Mouse (Mus musculus) heart, adult 2 months (tissue): ENCODE results near the gene Gm44511. TPM values are rescaled to one million over a fixed set of nuclear protein-coding genes. Genes with fewer than 3 reads are reported as not detected.
"Not testable (repeated sequence)": the region's sequence is repeated elsewhere in the genome, so short reads cannot be mapped to it uniquely, and the experiment has no call there.

ENCODE experiments used
- DNase-seq, 2 experiments: peaks; one replicate each; pipeline ENCODE4 v3.0.0; 2021
- H3K27ac ChIP-seq: fragments of 200-600 bp; 2 replicates; pipeline ENCODE4 v1.8.1; 2022
- H3K27me3 ChIP-seq: fragments of 200-500 bp; 2 replicates; pipeline ENCODE4 v1.6.1; 2012; ENCODE audit warnings: mild to moderate bottlenecking, low read length, inconsistent platforms, mixed read lengths; ENCODE audit not compliant: control insufficient read depth, insufficient read depth
- H3K36me3 ChIP-seq: fragments of 200-500 bp; 2 replicates; pipeline ENCODE4 v1.6.1; 2012; ENCODE audit warnings: low read length, inconsistent platforms; ENCODE audit not compliant: control insufficient read depth, insufficient read depth
- H3K4me1 ChIP-seq: fragments of 200-500 bp; 2 replicates; pipeline ENCODE4 v1.6.1; 2011; ENCODE audit warnings: low read length; ENCODE audit not compliant: control insufficient read depth, insufficient read depth
- H3K4me3 ChIP-seq: fragments of 200-600 bp; 2 replicates; pipeline ENCODE4 v1.8.1; 2022
- H3K79me2 ChIP-seq: fragments of 200-500 bp; replicated peaks from 2 replicates; pipeline ENCODE4 v1.6.1; 2012; ENCODE audit warnings: mild to moderate bottlenecking, inconsistent platforms, low read length, moderate library complexity, mixed read lengths; ENCODE audit not compliant: control insufficient read depth, insufficient read depth
- H3K9ac ChIP-seq: fragments of 200-500 bp; 2 replicates; pipeline ENCODE4 v1.6.1; 2012; ENCODE audit warnings: low read depth, mild to moderate bottlenecking, control low read depth, inconsistent platforms, low read length, mixed read lengths
- CTCF ChIP-seq: fragments of 200-600 bp; IDR thresholded peaks from 2 replicates; pipeline ENCODE4 v1.8.1; 2022; ENCODE audit warnings: antibody characterized with exemption, mild to moderate bottlenecking, moderate library complexity
- EP300 ChIP-seq: fragments of 200-500 bp; IDR thresholded peaks from 2 replicates; pipeline ENCODE4 v1.6.1; 2011; ENCODE audit warnings: low read depth, low read length, control low read depth; ENCODE audit not compliant: insufficient read depth
- WGBS: fragments of 180-500 bp; shearing (Covaris S2); methylation state at CpG from one replicate; pipeline ENCODE4 v1.1.7; 2018; 5-methylcytosine and 5-hydroxymethylcytosine counted together
- intact Hi-C: fragments of 180-260 bp; cut with DNase I; formaldehyde crosslinking; loops from one replicate; pipeline ENCODE4 v1.15.1; 2025
- polyA plus RNA-seq: library from polyadenylated mRNA; depleted of rRNA; stranded (reverse); fragments of >200 nt; gene quantifications from 2 replicates; pipeline ENCODE4 v1.2.3, GENCODE M21; 2012
- total RNA-seq, 2 experiments: library from RNA; stranded (reverse); gene quantifications; 2 replicates each; pipeline ENCODE4 v1.2.3; 2021

Gm44511 gene
- total and polyA plus RNA-seq, 3 experiments: 0.86 TPM; not detected in 2

- Histone ChIP-seq H3K9ac (no peak overlapping the region), H3K4me1 (peaks cover 1% of the 10 kb centered on the region; the same call in 1 of the 2 replicates), H3K4me3 (no peak overlapping the region), H3K27ac (no peak overlapping the region), H3K79me2 (no peaks in the 10 kb centered on the region), H3K27me3 (no peaks in the 10 kb centered on the region), H3K36me3 (no peaks in the 10 kb centered on the region)
- no peak for DNase-seq
- no peak for TF ChIP-seq EP300
- 83% methylated on average over 5 of the region's 5 CpGs for WGBS
- intact Hi-C loops: loop anchor here (10.0 kb wide), 1 partner anchor 155 kb away; no protein-coding TSS in a partner anchor
Measured at GRCm38 (mm10) chr6:128759221-128759950, 66.7 kb downstream of the Gm44511 start.

GRCm38 (mm10) chr6:128755402-128755763 lies 70.7 kb downstream of the Gm44511 start:
- not testable (repeated sequence) for H3K4me3 ChIP-seq, H3K4me1 ChIP-seq, H3K79me2 ChIP-seq, H3K9ac ChIP-seq, H3K36me3 ChIP-seq, H3K27ac ChIP-seq, DNase-seq, H3K27me3 ChIP-seq
- intact Hi-C loops: loop anchor here (2.0 to 10.0 kb wide), 2 partner anchors 123 to 151 kb away; no protein-coding TSS in a partner anchor
- WGBS: 47% methylated on average over 4 of the region's 4 CpGs

GRCm38 (mm10) chr6:128754748-128755401 lies 71.2 kb downstream of the Gm44511 start:
- H3K36me3 ChIP-seq, H3K9ac ChIP-seq, H3K27me3 ChIP-seq, H3K4me1 ChIP-seq, H3K27ac ChIP-seq, DNase-seq, H3K4me3 ChIP-seq, H3K79me2 ChIP-seq: not testable (repeated sequence)
- WGBS: 64% methylated on average over 12 of the region's 12 CpGs
- intact Hi-C loops: loop anchor here (2.0 to 10.0 kb wide), 2 partner anchors 122 to 150 kb away; no protein-coding TSS in a partner anchor

- DNase-seq: peak; percentile 21 to 32
- not testable (repeated sequence) for H3K36me3 ChIP-seq, H3K4me1 ChIP-seq, H3K27ac ChIP-seq, H3K79me2 ChIP-seq, H3K4me3 ChIP-seq, H3K27me3 ChIP-seq
- intact Hi-C loops: loop anchor here (2.0 to 10.0 kb wide), 2 partner anchors 121 to 149 kb away; no protein-coding TSS in a partner anchor
- 35% methylated on average over 10 of the region's 10 CpGs for WGBS
- H3K9ac ChIP-seq: peak overlapping the region; percentile 22
Measured at GRCm38 (mm10) chr6:128754265-128754664, 71.8 kb downstream of the Gm44511 start.

GRCm38 (mm10) chr6:128753610-128754224 lies 72.4 kb downstream of the Gm44511 start:
- intact Hi-C loops: loop anchor here (2.0 to 10.0 kb wide), 2 partner anchors 121 to 149 kb away; no protein-coding TSS in a partner anchor
- DNase-seq: peak; percentile 70 to 80
- not testable (repeated sequence) for H3K4me3 ChIP-seq, H3K27ac ChIP-seq, H3K9ac ChIP-seq, H3K27me3 ChIP-seq, H3K79me2 ChIP-seq, H3K4me1 ChIP-seq, H3K36me3 ChIP-seq
- peak; percentile 74 for TF ChIP-seq CTCF
- WGBS: 35% methylated on average over 8 of the region's 8 CpGs

- H3K27me3 ChIP-seq, H3K4me1 ChIP-seq, H3K79me2 ChIP-seq, H3K36me3 ChIP-seq, H3K27ac ChIP-seq, intact Hi-C loops, H3K9ac ChIP-seq, DNase-seq, H3K4me3 ChIP-seq: not testable (repeated sequence)
- WGBS: 78% methylated on average over 6 of the region's 6 CpGs
Measured at GRCm38 (mm10) chr6:128747006-128747405, 79.1 kb downstream of the Gm44511 start.
